In the genomic region with DNA sequence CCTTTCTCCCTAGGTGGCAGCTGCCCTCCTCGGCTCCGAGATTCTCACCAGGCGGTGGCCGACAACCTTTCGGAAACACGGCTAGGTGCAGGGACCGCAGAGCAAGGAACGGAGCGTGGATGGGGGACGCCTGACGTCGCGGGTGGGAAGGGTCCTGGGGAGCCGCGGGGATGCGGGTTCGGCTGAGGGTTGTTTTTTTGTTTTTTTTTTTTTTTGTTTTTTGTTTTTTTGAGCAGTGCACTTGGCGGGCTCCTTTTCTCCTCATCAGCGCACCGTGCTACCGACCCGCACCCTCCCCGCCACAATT, we compare ENCODE assay signal across 9 mouse cellular contexts. TPM values are rescaled to one million over a fixed set of nuclear protein-coding genes. Genes with fewer than 3 reads are reported as not detected.
A peak's percentile ranks its signal among the peaks of the same experiment; 100 is the strongest.
DNase-seq lines count a peak whose midpoint lies in the region; ATAC-seq lines count a peak whose summit lies in the region.
"Had no signal": no experiment of that assay in that cellular context is flagged by ENCODE, and none has a peak within 500 bp of the region (broad histone marks: within the 10 kb centered on the region; RNA-seq: fewer than 3 reads in every experiment).

No protein-coding gene starts in this region.

- H3K27ac ChIP-seq in kidney, embryonic 16.5 days (ENCODE audit: low read length): no peak overlapping the region
- H3K27ac ChIP-seq in embryonic facial prominence, embryonic 12.5 days: no peak overlapping the region
- H3K27ac ChIP-seq in hindbrain, embryonic 12.5 days: peak overlapping the region; percentile 60; the same call in 1 of the 2 replicates
- no peak overlapping the region for H3K27ac ChIP-seq in neural tube, embryonic 11.5 days (ENCODE audit: low read depth, low read length)

- no peak for ATAC-seq in kidney, embryonic 16.5 days (ENCODE audit: low FRiP score, low TSS enrichment)
- ATAC-seq in embryonic facial prominence, embryonic 12.5 days (ENCODE audit: insufficient number of reproducible peaks, insufficient read depth, low FRiP score, low TSS enrichment): no peak
- ATAC-seq in hindbrain, embryonic 12.5 days (ENCODE audit: low FRiP score): no peak
- no peak for ATAC-seq in neural tube, embryonic 11.5 days (ENCODE audit: insufficient read depth, low FRiP score, low TSS enrichment)
- no peak for ATAC-seq in CD4-positive, CD25-positive, alpha-beta regulatory T cell, adult 4 months

- H3K9me3 ChIP-seq in kidney, embryonic 16.5 days (ENCODE audit: low read length): no peaks in the 10 kb centered on the region
- no peaks in the 10 kb centered on the region for H3K9me3 ChIP-seq in embryonic facial prominence, embryonic 12.5 days
- no peaks in the 10 kb centered on the region for H3K9me3 ChIP-seq in hindbrain, embryonic 12.5 days (replicated peaks)
- H3K9me3 ChIP-seq in neural tube, embryonic 11.5 days (ENCODE audit: control insufficient read depth, low read length): no peaks in the 10 kb centered on the region

- no peaks in the 10 kb centered on the region for H3K36me3 ChIP-seq in kidney, embryonic 16.5 days (ENCODE audit: insufficient read depth, low read length)
- no peaks in the 10 kb centered on the region for H3K36me3 ChIP-seq in embryonic facial prominence, embryonic 12.5 days
- no peaks in the 10 kb centered on the region for H3K36me3 ChIP-seq in hindbrain, embryonic 12.5 days
- H3K36me3 ChIP-seq in neural tube, embryonic 11.5 days (ENCODE audit: control insufficient read depth, insufficient read depth, low read length): no peaks in the 10 kb centered on the region

- peak overlapping the region; percentile 32; the same call in 1 of the 2 replicates for H3K4me2 ChIP-seq in kidney, embryonic 16.5 days (replicated peaks; ENCODE audit: low read depth, low read length)
- H3K4me2 ChIP-seq in embryonic facial prominence, embryonic 12.5 days (replicated peaks): peak overlapping the region; percentile 23; the same call in 1 of the 2 replicates
- H3K4me2 ChIP-seq in hindbrain, embryonic 12.5 days (replicated peaks): peak overlapping the region; percentile 44
- H3K4me2 ChIP-seq in neural tube, embryonic 11.5 days (ENCODE audit: low read depth): peak overlapping the region; percentile 42

- peaks cover 82% of the 10 kb centered on the region for H3K27me3 ChIP-seq in kidney, embryonic 16.5 days (ENCODE audit: insufficient read depth, low read length)
- peaks cover 70% of the 10 kb centered on the region for H3K27me3 ChIP-seq in embryonic facial prominence, embryonic 12.5 days
- peaks cover 84% of the 10 kb centered on the region for H3K27me3 ChIP-seq in hindbrain, embryonic 12.5 days
- H3K27me3 ChIP-seq in neural tube, embryonic 11.5 days (ENCODE audit: control insufficient read depth, insufficient read depth, low read length): peaks cover 92% of the 10 kb centered on the region

- 1% methylated on average over 23 of the region's 23 CpGs for WGBS in kidney, embryonic 16.5 days
- WGBS in embryonic facial prominence, embryonic 12.5 days: under 1% methylated on average over 23 of the region's 23 CpGs
- under 1% methylated on average over 23 of the region's 23 CpGs for WGBS in hindbrain, embryonic 12.5 days
- 1% methylated on average over 23 of the region's 23 CpGs for WGBS in neural tube, embryonic 11.5 days

- no peak overlapping the region for H3K9ac ChIP-seq in kidney, embryonic 16.5 days (replicated peaks; ENCODE audit: low read length)
- H3K9ac ChIP-seq in embryonic facial prominence, embryonic 12.5 days: no peak overlapping the region
- peak overlapping the region; percentile 57; the same call in 1 of the 2 replicates for H3K9ac ChIP-seq in hindbrain, embryonic 12.5 days
- H3K9ac ChIP-seq in neural tube, embryonic 11.5 days (ENCODE audit: low read length): peak overlapping the region; percentile 47; the same call in 1 of the 2 replicates

- H3K4me3 ChIP-seq in kidney, embryonic 16.5 days (ENCODE audit: low read length): peak overlapping the region; percentile 26
- H3K4me3 ChIP-seq in embryonic facial prominence, embryonic 12.5 days: no peak overlapping the region
- peak overlapping the region; percentile 47 for H3K4me3 ChIP-seq in hindbrain, embryonic 12.5 days
- peak overlapping the region; percentile 28 for H3K4me3 ChIP-seq in neural tube, embryonic 11.5 days (ENCODE audit: low read depth, low read length)

- H3K4me1 ChIP-seq in kidney, embryonic 16.5 days (ENCODE audit: insufficient read depth, low read length): peaks cover 19% of the 10 kb centered on the region
- peaks cover 7% of the 10 kb centered on the region; the same call in 1 of the 2 replicates for H3K4me1 ChIP-seq in embryonic facial prominence, embryonic 12.5 days
- H3K4me1 ChIP-seq in hindbrain, embryonic 12.5 days: peaks cover 12% of the 10 kb centered on the region
- H3K4me1 ChIP-seq in neural tube, embryonic 11.5 days (ENCODE audit: control insufficient read depth, insufficient read depth, low read length): peaks cover 11% of the 10 kb centered on the region; the same call in 1 of the 2 replicates

- no peak for DNase-seq in kidney, adult 8-10 months
- peak; percentile 45 for DNase-seq in neural tube, embryonic 11.5 days (ENCODE audit: low spot score)
- DNase-seq in right cerebral cortex, postnatal 36 days (ENCODE audit: low spot score in 2 of 2): no peak
- DNase-seq: cerebellum, postnatal 14 days; lung, postnatal 14 days had no signal

RNA-seq across cellular contexts. Expression of a gene that starts 5.9 kb away (rescaled TPM):
- 0.62 and 0.71 TPM in 2 replicates for polyA plus RNA-seq in kidney, embryonic 16.5 days (2015; fragmentation: Nextera tagmentation; extraction: Ambion mirVana)
- polyA plus RNA-seq in embryonic facial prominence, embryonic 12.5 days (2016; fragmentation: Nextera tagmentation; extraction: Ambion mirVana): 0.55 and 0.87 TPM in 2 replicates
- polyA plus RNA-seq in hindbrain, embryonic 12.5 days (2016; fragmentation: Nextera tagmentation; extraction: Ambion mirVana): 18.4 and 18.9 TPM in 2 replicates
- 7.4 and 7.5 TPM in 2 replicates for polyA plus RNA-seq in neural tube, embryonic 11.5 days (2014; fragmentation: Nextera tagmentation; extraction: Ambion mirVana)
- not detected for polyA plus RNA-seq in CD4-positive, CD25-positive, alpha-beta regulatory T cell, adult 4 months (2017; shearing (Covaris generic))

Comparison
In these comparisons a context has a peak if more than half of its experiments do, and no peak if none do; other contexts are left out.
1. H3K9ac ChIP-seq: peak in hindbrain, embryonic 12.5 days (single experiment) and neural tube, embryonic 11.5 days (single experiment); none in kidney, embryonic 16.5 days (single experiment) and embryonic facial prominence, embryonic 12.5 days (single experiment).
2. Peak in every context shown above with its lines, with median percentiles within 50 percentile points of each other: H3K4me2 ChIP-seq.